Mouse (Mus musculus) cerebellum, adult 2 months (tissue): ENCODE results near the gene Fam240a. TPM values are rescaled to one million over a fixed set of nuclear protein-coding genes. Genes with fewer than 3 reads are reported as not detected.

Source experiments
- DNase-seq, 2 experiments: peaks; one replicate each; pipeline ENCODE4 v3.0.0; 2021
- H3K27ac ChIP-seq: fragments of 200-500 bp; 2 replicates; pipeline ENCODE4 v1.5.1; 2012; ENCODE audit warnings: low read length, control low read depth, inconsistent platforms; ENCODE audit not compliant: insufficient read depth
- H3K27me3 ChIP-seq: fragments of 200-500 bp; 2 replicates; pipeline ENCODE4 v1.6.1; 2012; ENCODE audit warnings: inconsistent platforms, mild to moderate bottlenecking, low read length, moderate library complexity; ENCODE audit not compliant: control insufficient read depth, insufficient read depth
- H3K4me1 ChIP-seq: fragments of 200-500 bp; 2 replicates; pipeline ENCODE4 v1.6.1; 2011; ENCODE audit warnings: low read length; ENCODE audit not compliant: control insufficient read depth, insufficient read depth
- H3K4me3 ChIP-seq: fragments of 200-500 bp; replicated peaks from 2 replicates; pipeline ENCODE3; 2011; ENCODE audit warnings: mild to moderate bottlenecking, low read depth, low read length, control low read depth; ENCODE audit not compliant: insufficient read depth
- CTCF ChIP-seq: fragments of 200-500 bp; IDR thresholded peaks from 2 replicates; pipeline ENCODE4 v1.5.1; 2011; ENCODE audit warnings: low read depth, mild to moderate bottlenecking, control low read depth, low read length, moderate library complexity, borderline replicate concordance; ENCODE audit not compliant: insufficient read depth
- POLR2A ChIP-seq: fragments of 200-500 bp; IDR thresholded peaks from 2 replicates; pipeline ENCODE4 v1.6.1; 2011; ENCODE audit warnings: low read length, control low read depth, borderline replicate concordance; ENCODE audit not compliant: insufficient read depth
- WGBS: fragments of 180-500 bp; shearing (Covaris S2); methylation state at CpG from one replicate; pipeline ENCODE4 v1.1.7; 2018; 5-methylcytosine and 5-hydroxymethylcytosine counted together
- polyA plus RNA-seq: library from polyadenylated mRNA; depleted of rRNA; stranded (reverse); fragments of >200 nt; gene quantifications from 2 replicates; pipeline ENCODE4 v1.2.3, GENCODE M21; 2012; rRNA removed

Fam240a gene
- polyA plus RNA-seq = not detected in 2 replicates

- H3K4me3 ChIP-seq = no peak within 1 kb of the TSS
- no peak within 1 kb of the TSS for H3K27ac ChIP-seq
- 87% methylated on average over 7 of the region's 7 CpGs for WGBS
- DNase-seq = no peak
- TF ChIP-seq CTCF (no peak), POLR2A (no peak)
- H3K4me1 ChIP-seq = no peaks in the 10 kb centered on the region
- no peaks in the 10 kb centered on the region for H3K27me3 ChIP-seq
Measured at GRCm38 (mm10) chr9:110916786-110917185, at the start of gene Fam240a. Fam240a (minus strand) TSS chr9:110916861.

- Histone ChIP-seq H3K27ac (no peak overlapping the region), H3K4me1 (no peaks in the 10 kb centered on the region), H3K27me3 (no peaks in the 10 kb centered on the region), H3K4me3 (no peak overlapping the region)
- DNase-seq = no peak
- TF ChIP-seq CTCF (no peak), POLR2A (no peak)
- 72% methylated on average over 2 of the region's 2 CpGs for WGBS
Measured at GRCm38 (mm10) chr9:110965910-110966231, 49.2 kb upstream of the Fam240a start.

GRCm38 (mm10) chr9:110965062-110965909 lies 48.6 kb upstream of the Fam240a start:
- DNase-seq = no peak

GRCm38 (mm10) chr9:110963566-110964115 lies 47.0 kb upstream of the Fam240a start:
- H3K4me1 ChIP-seq = no peaks in the 10 kb centered on the region
- no peak overlapping the region for H3K4me3 ChIP-seq
- TF ChIP-seq POLR2A (no peak), CTCF (no peak)
- no peak for DNase-seq
- 67% methylated on average over 8 of the region's 8 CpGs for WGBS
- no peak overlapping the region for H3K27ac ChIP-seq
- H3K27me3 ChIP-seq = no peaks in the 10 kb centered on the region

More at GRCm38 (mm10) chr9:110965062-110965909, 48.6 kb upstream of the Fam240a start:
- no peaks in the 10 kb centered on the region for H3K4me1 ChIP-seq
- no peak overlapping the region for H3K4me3 ChIP-seq
- H3K27me3 ChIP-seq = no peaks in the 10 kb centered on the region
- WGBS = 91% methylated on average over 22 of the region's 22 CpGs
- no peak overlapping the region for H3K27ac ChIP-seq
- TF ChIP-seq CTCF (no peak), POLR2A (no peak)

GRCm38 (mm10) chr9:110961386-110961785 lies 44.7 kb upstream of the Fam240a start:
- no peak for DNase-seq
- Histone ChIP-seq H3K27ac (no peak overlapping the region), H3K4me3 (no peak overlapping the region), H3K27me3 (no peaks in the 10 kb centered on the region), H3K4me1 (no peaks in the 10 kb centered on the region)
- TF ChIP-seq CTCF = no peak
- no peak for TF ChIP-seq POLR2A
- 98% methylated on average over 8 of the region's 8 CpGs for WGBS

- H3K4me3 ChIP-seq = no peak overlapping the region
- TF ChIP-seq POLR2A = no peak
- TF ChIP-seq CTCF = no peak
- 85% methylated on average over 13 of the region's 13 CpGs for WGBS
- H3K27ac ChIP-seq = no peak overlapping the region
- no peaks in the 10 kb centered on the region for H3K4me1 ChIP-seq
- DNase-seq = no peak
- H3K27me3 ChIP-seq = no peaks in the 10 kb centered on the region
Measured at GRCm38 (mm10) chr9:110960230-110961149, 43.8 kb upstream of the Fam240a start.

GRCm38 (mm10) chr9:110959669-110960068 lies 43.0 kb upstream of the Fam240a start:
- no peaks in the 10 kb centered on the region for H3K27me3 ChIP-seq
- 75% methylated on average over 5 of the region's 5 CpGs for WGBS
- H3K4me1 ChIP-seq = no peaks in the 10 kb centered on the region
- DNase-seq = no peak
- no peak overlapping the region for H3K27ac ChIP-seq
- no peak overlapping the region for H3K4me3 ChIP-seq
- TF ChIP-seq CTCF (no peak), POLR2A (no peak)

- H3K4me3 ChIP-seq = no peak overlapping the region
- H3K4me1 ChIP-seq = 0 out of 2 replicates have a peak, but pooled peaks cover 3% of the 10 kb centered on the region
- no peak for TF ChIP-seq POLR2A
- no peak for TF ChIP-seq CTCF
- no peaks in the 10 kb centered on the region for H3K27me3 ChIP-seq
- no peak overlapping the region for H3K27ac ChIP-seq
- WGBS = 68% methylated on average over 6 of the region's 6 CpGs
- DNase-seq = no peak
Measured at GRCm38 (mm10) chr9:110955962-110956361, 39.3 kb upstream of the Fam240a start.
